Mouse (Mus musculus) midbrain, embryonic 14.5 days (tissue): ENCODE measurements around the gene Msl3. TPM values are rescaled to one million over a fixed set of nuclear protein-coding genes. Genes with fewer than 3 reads are reported as not detected.
"Not testable (repeated sequence)": the region's sequence is repeated elsewhere in the genome, so short reads cannot be mapped to it uniquely, and the experiment has no call there.

Experiments used
- ATAC-seq: fragments of 200-750 bp; cut with Nextera tagmentation; 2 replicates; pipeline ENCODE4 v1.8.0; 2017; ENCODE audit warnings: moderate number of reproducible peaks, moderate library complexity; ENCODE audit not compliant: low FRiP score, low TSS enrichment
- DNase-seq: peaks from one replicate; pipeline ENCODE4 v3.0.0-alpha.2; 2015
- H3K27ac ChIP-seq: fragments of 300-500 bp; sonication (generic); replicated peaks from 2 replicates; pipeline ENCODE4 v1.5.1; 2014; ENCODE audit warnings: mild to moderate bottlenecking, low read depth, low read length, moderate library complexity
- H3K27me3 ChIP-seq: fragments of 300-500 bp; sonication (generic); 2 replicates; pipeline ENCODE4 v1.6.1; 2014; ENCODE audit warnings: low read length, control low read depth, mixed read lengths; ENCODE audit not compliant: control insufficient read depth, insufficient read depth
- H3K36me3 ChIP-seq: fragments of 300-500 bp; sonication (generic); 2 replicates; pipeline ENCODE4 v1.6.1; 2014; ENCODE audit warnings: low read length, control low read depth; ENCODE audit not compliant: control insufficient read depth, insufficient read depth
- H3K4me1 ChIP-seq: fragments of 300-500 bp; sonication (generic); 2 replicates; pipeline ENCODE4 v1.6.1; 2014; ENCODE audit warnings: mild to moderate bottlenecking, antibody characterized with exemption, low read length, control low read depth; ENCODE audit not compliant: control insufficient read depth, insufficient read depth
- H3K4me2 ChIP-seq: fragments of 300-500 bp; sonication (generic); 2 replicates; pipeline ENCODE4 v1.6.1; 2014; ENCODE audit warnings: mild to moderate bottlenecking, low read length, moderate library complexity
- H3K4me3 ChIP-seq: fragments of 300-500 bp; sonication (generic); replicated peaks from 2 replicates; pipeline ENCODE4 v1.5.1; 2014; ENCODE audit warnings: low read depth, low read length
- H3K9ac ChIP-seq: fragments of 300-500 bp; sonication (generic); replicated peaks from 2 replicates; pipeline ENCODE4 v1.6.1; 2014; ENCODE audit warnings: mild to moderate bottlenecking, low read length, moderate library complexity
- H3K9me3 ChIP-seq: fragments of 300-500 bp; sonication (generic); 2 replicates; pipeline ENCODE4 v1.6.1; 2016; ENCODE audit warnings: low read length, control low read depth, mixed read lengths; ENCODE audit not compliant: control insufficient read depth
- WGBS: fragments of 180-500 bp; shearing (Covaris S2); extraction: QIAGEN DNeasy Blood & Tissue Kit; methylation state at CpG from one replicate; pipeline ENCODE4 v1.1.7; 2014; 5-methylcytosine and 5-hydroxymethylcytosine counted together
- polyA plus RNA-seq: library from polyadenylated mRNA; unstranded; fragments of >200 nt; fragmentation: Nextera tagmentation; extraction: Ambion mirVana; gene quantifications from 2 replicates; pipeline ENCODE4 v1.2.1, GENCODE M21; 2014

Gene Msl3
- polyA plus RNA-seq: 16.4 and 20.4 TPM in 2 replicates

DNA sequence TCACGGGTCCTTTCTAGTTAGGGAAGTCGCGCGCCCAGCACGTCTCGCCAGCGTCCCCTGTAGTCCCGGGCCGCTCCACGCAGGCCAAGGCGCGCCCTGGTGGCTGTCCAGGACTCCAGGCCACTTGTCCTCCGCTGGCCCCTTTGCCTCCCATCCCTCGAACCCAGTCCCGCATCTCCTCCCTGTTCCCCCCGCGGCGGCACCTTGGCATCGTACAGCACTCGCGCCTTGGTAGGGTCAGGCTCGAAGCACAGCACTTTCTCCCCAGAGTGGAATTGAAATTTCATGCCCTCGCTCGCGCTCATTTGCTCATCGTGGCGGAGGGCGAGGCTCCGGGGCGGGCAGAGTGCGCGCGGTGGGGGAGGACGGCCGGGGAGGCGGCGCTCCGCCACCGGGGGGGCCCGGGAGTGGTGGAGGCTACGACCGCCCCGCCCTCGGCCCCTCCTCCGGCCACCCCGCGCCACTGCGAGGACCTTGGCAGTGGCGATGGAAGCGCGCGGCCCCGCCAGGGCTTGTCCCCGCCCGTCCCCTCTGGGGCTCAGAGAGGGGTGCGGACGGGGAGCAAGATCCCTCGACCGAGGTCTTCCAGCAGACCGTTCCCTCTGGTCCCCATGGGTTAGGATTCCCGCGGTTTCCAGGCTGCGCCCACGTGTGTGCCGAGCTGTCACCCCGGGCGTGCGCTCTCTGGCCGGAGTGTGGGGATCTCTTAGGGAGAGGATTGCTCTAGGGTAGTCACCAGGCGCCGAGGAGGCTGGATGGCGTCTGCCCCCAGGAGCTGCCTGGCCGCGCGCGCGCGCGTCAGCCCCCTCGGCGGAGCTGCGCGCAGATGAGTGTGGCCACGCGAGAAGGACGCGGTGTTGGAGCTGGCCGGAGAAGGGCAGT, at the start of gene Msl3:
Gene Msl3, minus strand, starts transcription at position 374 of the 882 bp plus-strand sequence.
- peak within 1 kb of the TSS; percentile 87 for H3K27ac ChIP-seq
- DNase-seq (peak; percentile 81), ATAC-seq (peak; percentile 93)
- peak within 1 kb of the TSS; percentile 70 for H3K4me2 ChIP-seq
- H3K27me3 ChIP-seq: no peaks in the 10 kb centered on the region
- no peaks in the 10 kb centered on the region for H3K9me3 ChIP-seq
- 22% methylated on average over 77 of the region's 88 CpGs for WGBS
- no peaks in the 10 kb centered on the region for H3K4me1 ChIP-seq
- peak within 1 kb of the TSS; percentile 75 for H3K9ac ChIP-seq
- H3K36me3 ChIP-seq: peaks cover 2% of the 10 kb centered on the region; the same call in 1 of the 2 replicates
- peak within 1 kb of the TSS; percentile 51 for H3K4me3 ChIP-seq

DNA sequence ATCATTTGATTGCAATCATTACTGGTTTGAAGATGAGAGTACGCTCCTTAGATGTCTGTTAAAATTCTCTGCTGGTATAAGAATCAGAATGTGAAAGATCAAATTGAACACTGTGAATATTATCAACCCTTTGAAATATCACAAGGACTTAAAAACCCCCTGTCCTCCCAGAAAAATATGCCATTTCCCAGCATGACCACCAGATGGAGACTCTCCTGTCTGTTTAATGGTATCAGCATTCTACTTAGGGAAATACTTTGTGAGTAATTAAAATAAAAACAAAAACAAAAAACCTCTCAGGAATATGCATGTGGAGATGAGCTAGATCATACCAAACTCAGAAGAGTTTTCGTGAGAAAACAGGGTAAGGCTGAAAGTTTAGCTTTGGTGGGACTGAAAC, 44.3 kb upstream of the Msl3 start:
- Histone ChIP-seq H3K27ac (no peak overlapping the region), H3K9ac (no peak overlapping the region), H3K36me3 (no peaks in the 10 kb centered on the region), H3K4me1 (no peaks in the 10 kb centered on the region), H3K4me3 (no peak overlapping the region), H3K4me2 (no peak overlapping the region), H3K27me3 (no peaks in the 10 kb centered on the region), H3K9me3 (no peaks in the 10 kb centered on the region)
- DNase-seq (peak; percentile 35), ATAC-seq (no peak)
- WGBS: 68% methylated on average over 2 of the region's 2 CpGs

DNA sequence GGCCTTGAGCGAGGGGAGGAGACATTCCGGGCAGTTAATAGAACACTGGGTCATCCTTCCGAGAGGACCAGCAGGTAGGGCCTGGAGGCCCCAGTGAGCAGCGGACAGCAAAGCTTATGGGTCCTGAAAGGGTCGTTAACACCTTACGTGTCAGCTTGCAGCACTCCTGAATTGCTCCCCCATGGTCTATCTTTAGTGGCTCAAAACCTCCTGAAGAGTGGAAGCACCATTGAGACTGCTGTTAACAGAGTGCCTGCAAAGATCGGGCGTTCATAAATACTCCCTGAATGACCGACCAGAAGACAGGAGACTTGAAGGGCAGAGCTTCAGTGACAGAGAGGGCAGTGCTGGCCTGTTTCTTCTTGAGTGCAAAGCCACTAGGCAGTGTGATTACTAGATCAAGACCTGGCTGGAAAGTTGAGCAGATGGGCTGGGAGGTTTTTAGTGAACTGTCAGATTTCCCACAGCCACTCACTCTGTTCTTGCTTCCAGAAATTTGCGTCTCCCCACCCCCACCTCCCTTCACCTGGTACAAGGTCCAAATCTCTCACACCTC, 787 bp upstream of the Msl3 start:
- 42% methylated on average over 10 of the region's 10 CpGs for WGBS
- DNase-seq (no peak), ATAC-seq (no peak; the same call in 1 of the 2 replicates)
- H3K27ac ChIP-seq: peak overlapping the region; percentile 87
- peaks cover 2% of the 10 kb centered on the region; the same call in 1 of the 2 replicates for H3K36me3 ChIP-seq
- no peaks in the 10 kb centered on the region for H3K9me3 ChIP-seq
- peak overlapping the region; percentile 51 for H3K4me3 ChIP-seq
- H3K4me2 ChIP-seq: peak overlapping the region; percentile 70
- no peaks in the 10 kb centered on the region for H3K4me1 ChIP-seq
- no peaks in the 10 kb centered on the region for H3K27me3 ChIP-seq
- peak overlapping the region; percentile 75 for H3K9ac ChIP-seq

DNA sequence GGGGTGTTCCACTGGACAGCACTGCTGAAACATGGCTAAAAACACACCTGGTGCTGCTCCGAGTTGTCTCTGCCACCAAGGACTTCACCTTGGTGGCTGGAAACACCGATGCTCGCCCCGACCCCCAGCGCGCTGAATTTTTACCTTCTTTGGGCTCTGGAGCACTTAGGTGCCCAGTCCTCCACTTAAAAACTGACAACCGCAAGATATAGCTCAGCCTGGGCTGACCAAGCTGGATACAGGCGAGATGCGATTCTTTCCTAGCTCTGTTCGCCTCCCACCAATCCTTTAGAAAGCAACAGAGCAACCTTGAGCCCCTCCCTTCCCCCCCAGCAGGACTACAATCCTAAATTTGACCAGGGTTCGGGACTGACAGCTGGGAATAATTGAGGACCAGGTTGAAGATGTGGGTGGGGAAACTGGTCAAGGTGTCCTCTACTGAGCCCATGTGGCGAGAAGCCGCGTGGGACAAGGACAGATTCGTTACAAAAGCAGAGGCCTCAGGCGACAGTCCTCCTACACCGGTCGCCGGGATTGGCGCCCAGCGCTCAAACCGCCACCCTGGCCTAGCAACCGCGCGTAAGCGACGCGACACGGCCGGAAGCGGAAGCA, 679 bp downstream of the Msl3 start:
- H3K4me2 ChIP-seq: peak overlapping the region; percentile 70
- DNase-seq (peak; percentile 90), ATAC-seq (no peak)
- H3K9ac ChIP-seq: peak overlapping the region; percentile 75
- H3K4me3 ChIP-seq: peak overlapping the region; percentile 51
- WGBS: 24% methylated on average over 31 of the region's 31 CpGs
- peaks cover 2% of the 10 kb centered on the region; the same call in 1 of the 2 replicates for H3K36me3 ChIP-seq
- H3K4me1 ChIP-seq: no peaks in the 10 kb centered on the region
- peak overlapping the region; percentile 87 for H3K27ac ChIP-seq
- H3K9me3 ChIP-seq: no peaks in the 10 kb centered on the region
- H3K27me3 ChIP-seq: no peaks in the 10 kb centered on the region

DNA sequence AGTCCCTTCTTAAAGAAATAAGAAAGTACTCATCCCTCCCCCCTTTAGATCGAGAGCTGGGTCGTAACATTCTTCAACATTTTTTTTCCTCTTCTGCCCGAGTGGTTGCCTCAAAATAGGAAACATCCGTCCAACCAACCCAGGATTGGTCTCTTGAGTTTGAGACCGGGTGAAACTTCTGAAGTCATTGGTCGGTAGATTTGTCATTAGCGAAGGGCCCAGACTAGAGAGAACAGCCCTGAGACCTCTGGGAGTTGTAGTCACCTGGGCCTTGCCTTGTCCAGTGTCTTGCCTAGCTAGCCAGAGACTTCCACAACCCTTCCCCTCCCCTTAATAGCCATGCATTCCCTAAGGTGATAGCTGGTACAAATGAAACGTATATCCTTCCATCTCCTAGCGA, 1.3 kb downstream of the Msl3 start:
- H3K9ac ChIP-seq: peak overlapping the region; percentile 75
- H3K27ac ChIP-seq: no peak overlapping the region
- DNase-seq: peak; percentile 74
- H3K9me3 ChIP-seq: no peaks in the 10 kb centered on the region
- H3K4me1 ChIP-seq: no peaks in the 10 kb centered on the region
- H3K27me3 ChIP-seq: no peaks in the 10 kb centered on the region
- peaks cover 2% of the 10 kb centered on the region; the same call in 1 of the 2 replicates for H3K36me3 ChIP-seq
- ATAC-seq: peak; percentile 38; the same call in 1 of the 2 replicates
- 22% methylated on average over 9 of the region's 9 CpGs for WGBS
- H3K4me2 ChIP-seq: peak overlapping the region; percentile 70
- H3K4me3 ChIP-seq: peak overlapping the region; percentile 51

DNA sequence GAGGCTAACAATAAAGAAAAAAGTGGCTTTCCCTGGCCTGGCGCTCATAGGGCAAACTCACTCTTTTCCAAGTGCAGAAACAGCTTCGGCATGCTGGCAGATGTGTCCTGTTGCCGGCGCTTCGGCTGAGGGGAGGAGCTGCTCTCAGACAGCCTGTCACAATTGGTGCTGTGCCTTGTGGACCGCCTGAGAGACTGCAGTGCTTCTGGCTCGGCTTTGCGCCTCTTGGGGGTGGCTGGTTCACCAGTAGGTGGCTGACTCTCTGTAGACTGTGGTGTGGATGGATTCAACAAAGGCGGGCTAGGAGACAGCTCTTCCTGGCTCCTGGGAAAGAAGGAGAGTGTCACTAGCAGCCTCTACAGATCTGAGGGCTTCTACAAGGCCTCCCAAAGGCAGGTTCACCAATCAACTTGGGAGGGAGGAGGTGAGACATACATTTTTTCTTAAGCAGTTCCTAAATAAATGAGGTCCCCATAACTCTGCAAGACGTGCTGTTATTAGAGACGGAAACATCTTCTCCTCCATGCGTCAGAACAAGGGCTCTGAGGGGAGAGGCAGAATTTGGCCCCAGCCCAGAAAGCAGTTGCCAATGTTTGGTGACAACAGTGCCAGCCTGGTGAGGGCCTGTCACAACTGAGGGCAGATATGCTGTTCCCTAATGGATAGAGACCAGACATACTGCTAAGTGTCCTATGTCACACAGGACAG, 9.6 kb downstream of the Msl3 start:
- Histone ChIP-seq H3K36me3 (0 out of 2 replicates have a peak, but pooled peaks cover 9% of the 10 kb centered on the region), H3K27me3 (no peaks in the 10 kb centered on the region), H3K9me3 (no peaks in the 10 kb centered on the region), H3K4me3 (no peak overlapping the region), H3K4me2 (no peak overlapping the region), H3K9ac (no peak overlapping the region), H3K27ac (no peak overlapping the region), H3K4me1 (no peaks in the 10 kb centered on the region)
- 76% methylated on average over 12 of the region's 12 CpGs for WGBS
- DNase-seq: no peak
- ATAC-seq: no peak

DNA sequence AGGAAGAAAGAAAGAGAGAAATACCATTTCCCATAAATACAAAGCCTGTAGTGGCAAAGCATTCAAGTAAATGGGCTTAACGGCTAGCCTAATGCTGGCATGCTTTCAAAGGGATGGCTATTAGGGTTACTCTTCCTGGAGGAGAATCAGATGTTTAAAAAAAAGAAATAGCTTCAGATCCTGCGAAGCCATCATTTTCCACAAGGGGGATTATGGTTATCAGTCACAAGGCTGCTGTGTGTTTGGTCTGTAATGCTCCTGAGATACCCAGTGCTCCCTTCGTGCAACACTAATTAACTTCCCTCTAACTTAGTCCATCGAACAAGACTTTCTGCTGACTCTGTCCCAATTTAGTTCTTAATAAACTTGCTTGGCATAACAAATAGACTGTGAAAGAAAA, 13.5 kb downstream of the Msl3 start:
- no peak overlapping the region for H3K27ac ChIP-seq
- DNase-seq (peak; percentile 9), ATAC-seq (no peak)
- no peaks in the 10 kb centered on the region for H3K4me1 ChIP-seq
- no peaks in the 10 kb centered on the region for H3K27me3 ChIP-seq
- no peak overlapping the region for H3K4me3 ChIP-seq
- H3K9ac ChIP-seq: no peak overlapping the region
- H3K36me3 ChIP-seq: peaks cover 10% of the 10 kb centered on the region; the same call in 1 of the 2 replicates
- no peak overlapping the region for H3K4me2 ChIP-seq
- WGBS: 70% methylated on average over 4 of the region's 4 CpGs
- no peaks in the 10 kb centered on the region for H3K9me3 ChIP-seq

DNA sequence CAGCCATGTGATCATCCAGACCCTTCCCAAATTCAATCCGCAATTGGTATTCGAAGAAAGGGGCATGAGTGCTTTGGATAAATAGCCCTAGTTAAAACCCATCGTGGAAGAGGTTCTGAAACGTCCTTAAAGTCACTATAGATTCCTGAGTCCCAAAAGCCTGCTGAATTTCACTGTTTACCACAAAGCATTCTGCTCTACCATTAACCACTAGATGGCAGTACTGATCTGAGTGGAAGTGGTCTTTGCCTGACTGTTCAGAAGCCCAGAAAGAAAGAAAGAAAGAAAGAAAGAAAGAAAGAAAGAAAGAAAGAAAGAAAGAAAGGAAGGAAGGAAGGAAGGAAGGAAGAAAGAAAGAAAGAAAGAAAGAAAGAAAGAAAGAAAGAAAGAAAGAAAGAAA, 13.9 kb downstream of the Msl3 start:
- peak; percentile 82 for DNase-seq
- WGBS: 63% methylated on average over 4 of the region's 4 CpGs
- not testable (repeated sequence) for H3K36me3 ChIP-seq, H3K4me1 ChIP-seq, H3K4me2 ChIP-seq, H3K9me3 ChIP-seq, H3K27me3 ChIP-seq, ATAC-seq, H3K27ac ChIP-seq, H3K9ac ChIP-seq, H3K4me3 ChIP-seq
